Mouse (Mus musculus) urinary bladder, postnatal 10 days (tissue): ENCODE measurements at regions not wholly inside any gene's neighbourhood (a gene's known extent, or its start where the extent isn't known, plus 50 kb on each side); places are given as distances from the start of the nearest gene placed in this dataset.

ENCODE experiments used
- DNase-seq: peaks from one replicate; pipeline ENCODE4 v3.0.0; 2022; ENCODE audit warnings: low spot score

- DNase-seq, result no peak
These were observed 104.1 kb downstream of the Uchl5 start for GRCm38 (mm10) chr1:143881192-143881591.

GRCm38 (mm10) chr1:143879622-143880021 is 102.5 kb downstream of the Uchl5 start:
- no peak for DNase-seq

- no peak for DNase-seq
These were observed 101.2 kb downstream of the Uchl5 start for GRCm38 (mm10) chr1:143878266-143878665.

- no peak for DNase-seq
These were observed 83.2 kb downstream of the Uchl5 start for GRCm38 (mm10) chr1:143860319-143860718.

GRCm38 (mm10) chr1:143858532-143858931 is 81.5 kb downstream of the Uchl5 start:
- no peak for DNase-seq
